Mouse (Mus musculus): ENCODE data around the gene Inpp4a.
A peak's percentile ranks its signal among the peaks of the same experiment; 100 is the strongest.

DNA sequence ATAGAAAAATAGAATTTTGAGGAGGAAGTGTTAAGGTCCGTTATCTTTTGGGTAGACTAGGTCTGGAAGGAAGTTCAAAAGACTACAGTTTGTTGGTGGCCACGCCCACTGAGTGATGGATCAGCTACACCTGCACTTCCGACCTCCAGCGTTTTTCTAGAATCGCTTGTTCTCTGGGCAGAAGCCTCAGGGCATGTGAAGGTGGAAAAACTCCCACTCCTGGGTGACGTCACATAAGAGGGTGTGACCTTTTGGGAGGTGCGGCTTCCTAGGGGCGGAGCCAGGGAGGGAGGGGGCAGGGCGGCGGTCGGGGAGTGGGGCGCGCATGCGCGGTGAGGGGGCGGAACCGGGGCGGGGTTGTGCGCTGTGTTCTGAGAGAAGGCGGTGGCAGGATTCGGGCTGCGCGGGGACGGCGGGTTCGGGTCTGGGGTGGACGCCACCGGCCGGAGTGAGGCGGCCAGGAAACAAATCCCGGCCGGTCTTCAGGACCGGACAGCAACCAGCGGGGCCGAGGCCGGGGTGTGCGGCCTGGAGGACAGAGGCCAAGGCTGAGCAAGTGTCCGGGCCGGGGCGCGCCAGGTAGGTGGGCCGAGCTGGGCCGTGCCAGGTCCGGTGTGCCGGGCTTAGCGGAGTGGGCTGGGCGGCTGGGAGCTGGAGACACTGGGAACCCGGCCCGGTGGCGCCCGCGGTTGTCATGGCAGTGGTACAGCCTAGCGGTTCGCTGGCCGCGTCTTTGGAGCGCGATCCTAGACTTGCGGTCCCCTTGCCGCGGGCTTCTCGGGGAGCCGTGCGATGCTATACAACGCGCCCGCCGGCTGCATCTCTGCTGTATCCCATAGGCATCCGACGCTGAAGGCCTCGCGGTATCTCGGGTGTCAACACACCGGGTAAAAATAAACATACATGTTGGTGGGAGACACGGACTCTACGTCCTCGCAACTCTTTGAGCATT lies at the start of gene Inpp4a:
- TF ChIP-seq POLR2A (IDR thresholded peaks at IDR 0.05; ENCODE audit: control insufficient read depth, low read depth, low read length) (peak; percentile 66), CTCF (IDR thresholded peaks at IDR 0.05; ENCODE audit: control insufficient read depth, insufficient read depth, insufficient replicate concordance, low read depth, low read length) (no peak)
